Mouse (Mus musculus) retina, embryonic 14.5 days (tissue): ENCODE measurements around the gene Emp2.
"Not testable (repeated sequence)": the region's sequence is repeated elsewhere in the genome, so short reads cannot be mapped to it uniquely, and the experiment has no call there.

Experiments used
- DNase-seq: peaks from one replicate; pipeline ENCODE4 v3.0.0-alpha.2; 2015; ENCODE audit warnings: low spot score

The Emp2 gene

GRCm38 (mm10) chr16:10317197-10317544 is 3.4 kb upstream of the Emp2 start:
- no peak for DNase-seq

- no peak for DNase-seq
These were observed 2.9 kb upstream of the Emp2 start for GRCm38 (mm10) chr16:10316493-10317196.

DNA sequence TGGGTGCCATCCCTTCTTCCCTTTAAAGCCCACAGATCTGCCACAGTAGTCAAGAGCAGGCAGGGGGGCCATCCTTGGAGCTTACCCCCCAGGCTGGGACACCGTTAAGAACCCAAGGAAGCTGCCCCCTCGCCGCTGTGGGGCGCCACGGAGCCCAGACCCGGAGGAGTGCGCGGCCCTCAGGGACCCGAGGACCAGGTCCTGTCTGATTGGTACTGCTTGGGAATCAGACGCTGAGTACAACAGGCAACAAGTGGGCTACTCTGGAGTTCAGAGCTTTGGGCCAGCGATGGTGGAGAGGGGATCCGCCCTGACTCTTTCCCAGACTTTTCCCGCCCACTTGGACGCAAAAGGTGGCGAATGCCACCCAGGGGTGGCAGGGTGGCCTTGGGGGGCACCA is 542 bp downstream of the Emp2 start:
- DNase-seq = peak; percentile 39

GRCm38 (mm10) chr16:10311989-10312388 is 1.8 kb downstream of the Emp2 start:
- DNase-seq = no peak

- DNase-seq = no peak
These were observed 2.7 kb downstream of the Emp2 start for GRCm38 (mm10) chr16:10311086-10311485.

DNA sequence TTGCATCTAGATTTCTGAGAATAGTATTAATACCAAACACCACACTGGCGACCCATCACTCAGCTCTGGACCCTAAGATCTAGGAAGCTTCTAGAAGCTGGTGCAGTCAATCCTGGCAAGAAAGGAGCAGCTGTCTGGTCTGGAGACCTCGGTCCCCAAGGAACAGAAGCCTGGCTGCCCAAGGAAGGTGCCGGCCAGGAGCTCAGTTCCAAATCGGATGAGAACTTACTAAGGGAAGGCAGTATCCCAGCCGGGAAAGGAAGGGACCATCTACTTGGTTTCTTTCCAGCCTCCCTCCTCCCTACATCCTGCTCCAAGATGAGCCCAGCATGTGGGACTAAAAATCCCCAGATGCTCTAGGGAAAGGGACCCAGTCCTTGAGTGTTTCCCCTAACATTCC is 3.3 kb downstream of the Emp2 start:
- no peak for DNase-seq

GRCm38 (mm10) chr16:10307351-10307750 is 6.4 kb downstream of the Emp2 start:
- no peak for DNase-seq

DNA sequence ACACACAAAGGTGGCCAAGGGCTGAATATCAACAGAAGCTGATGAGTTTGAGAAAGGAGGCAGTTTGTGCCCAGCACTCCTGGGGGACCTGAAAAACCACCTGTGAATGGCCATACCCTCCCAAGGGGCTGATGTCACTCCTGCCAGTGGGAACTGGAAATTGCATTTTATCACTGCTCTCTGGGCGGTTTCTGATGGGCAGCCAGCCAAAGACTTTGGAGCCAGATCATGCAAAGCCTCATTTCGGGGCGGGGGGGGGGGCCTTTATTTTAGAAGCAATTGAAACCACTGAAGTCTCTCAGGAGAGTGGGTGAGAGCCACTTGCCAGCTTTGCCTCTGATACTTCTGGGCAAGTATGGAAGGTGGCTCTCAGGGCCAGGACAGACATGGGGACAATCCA is 7.7 kb downstream of the Emp2 start:
- DNase-seq = no peak

GRCm38 (mm10) chr16:10301337-10301736 is 12.4 kb downstream of the Emp2 start:
- no peak for DNase-seq

DNA sequence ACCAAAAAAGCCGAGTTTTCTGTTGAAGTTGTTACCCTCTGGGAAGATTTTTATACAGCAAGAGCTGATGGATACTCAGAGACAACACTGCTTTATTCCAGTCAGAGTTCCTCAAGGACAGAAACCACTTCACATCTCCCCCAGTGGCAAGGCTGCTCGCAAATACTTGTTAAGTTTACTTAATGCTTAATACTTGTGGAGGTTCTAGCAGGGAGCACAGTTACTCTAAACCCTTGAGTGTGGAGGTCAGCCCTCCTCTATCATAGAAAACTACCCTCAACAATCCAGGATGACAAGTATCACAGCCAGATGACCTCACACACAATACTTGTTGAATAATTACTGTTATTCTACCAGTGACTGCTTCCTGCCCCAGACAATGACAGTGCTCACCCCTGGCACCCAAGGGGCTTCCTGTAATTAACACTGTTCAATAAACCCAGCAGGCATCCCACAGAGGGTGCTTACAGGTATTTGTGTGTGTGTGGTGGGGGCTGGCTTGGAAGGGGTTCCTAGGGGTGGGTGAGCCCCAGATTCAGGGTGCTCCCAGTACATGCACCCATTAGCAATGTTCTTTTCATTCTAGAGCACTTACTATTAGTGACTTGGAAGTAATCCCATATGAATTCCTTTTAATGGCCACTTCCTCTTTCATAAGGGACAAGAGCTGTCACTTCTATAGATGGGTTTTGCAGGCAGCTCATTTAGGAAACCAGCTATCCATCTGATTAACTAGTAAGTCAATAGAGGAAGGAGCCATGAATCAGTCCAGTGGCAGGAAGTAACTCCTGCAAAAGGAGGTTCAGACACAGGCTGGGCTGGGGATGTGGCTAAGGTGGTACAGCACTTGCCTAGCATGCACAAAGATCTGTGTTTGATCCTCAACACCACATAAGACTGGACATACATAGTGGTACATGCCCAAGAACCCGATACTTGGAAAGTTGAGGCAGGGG is 13.3 kb downstream of the Emp2 start:
- DNase-seq = no peak

- no peak for DNase-seq
These were observed 14.1 kb downstream of the Emp2 start for GRCm38 (mm10) chr16:10299637-10300036.

DNA sequence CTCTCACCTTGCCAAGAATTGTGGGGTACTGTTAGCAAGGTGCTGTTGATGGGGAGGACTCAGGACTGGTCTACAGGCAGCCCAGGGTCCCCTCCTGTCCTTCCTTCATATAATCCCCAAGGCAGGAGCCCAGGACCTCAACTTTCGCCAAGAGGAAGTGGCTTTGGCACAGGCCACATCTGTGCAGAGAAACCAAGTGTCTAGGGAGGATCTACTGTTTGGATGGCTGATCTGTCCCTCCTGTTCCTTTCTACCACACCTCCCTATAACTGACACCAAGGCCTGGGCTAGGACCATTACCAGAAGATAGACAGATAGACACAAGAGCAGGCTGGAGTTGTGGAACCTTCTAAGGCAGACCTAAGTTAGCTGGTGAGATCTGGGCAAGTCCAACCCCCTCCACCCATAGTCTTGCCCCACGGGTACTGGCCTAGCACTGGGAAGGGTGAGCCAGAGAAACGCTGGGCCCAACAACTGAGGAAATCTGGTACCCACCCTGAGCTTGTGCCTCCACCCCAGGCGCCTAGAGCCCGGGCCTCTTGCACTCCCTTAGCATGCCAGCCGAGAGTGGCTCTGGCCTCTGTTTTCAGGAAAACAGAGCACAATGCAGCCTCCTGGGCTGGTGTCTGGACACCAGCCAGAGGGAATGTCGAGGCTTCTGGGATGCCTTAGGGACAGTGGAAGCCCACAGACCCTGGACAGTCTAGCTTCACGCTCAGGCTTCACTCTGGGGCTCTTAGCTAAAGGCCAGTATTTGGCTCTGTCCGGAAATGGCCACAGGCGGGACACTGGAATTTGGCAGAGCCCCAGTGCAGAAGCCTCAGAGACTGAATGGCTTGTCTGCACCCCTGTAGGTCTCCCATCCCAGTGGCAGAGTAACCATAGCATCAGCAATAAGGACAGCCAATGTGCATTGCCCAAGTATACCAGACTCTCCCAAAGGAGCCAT is 15.8 kb downstream of the Emp2 start:
- DNase-seq = no peak

- no peak for DNase-seq
These were observed 25.7 kb downstream of the Emp2 start for GRCm38 (mm10) chr16:10288115-10288514.

DNA sequence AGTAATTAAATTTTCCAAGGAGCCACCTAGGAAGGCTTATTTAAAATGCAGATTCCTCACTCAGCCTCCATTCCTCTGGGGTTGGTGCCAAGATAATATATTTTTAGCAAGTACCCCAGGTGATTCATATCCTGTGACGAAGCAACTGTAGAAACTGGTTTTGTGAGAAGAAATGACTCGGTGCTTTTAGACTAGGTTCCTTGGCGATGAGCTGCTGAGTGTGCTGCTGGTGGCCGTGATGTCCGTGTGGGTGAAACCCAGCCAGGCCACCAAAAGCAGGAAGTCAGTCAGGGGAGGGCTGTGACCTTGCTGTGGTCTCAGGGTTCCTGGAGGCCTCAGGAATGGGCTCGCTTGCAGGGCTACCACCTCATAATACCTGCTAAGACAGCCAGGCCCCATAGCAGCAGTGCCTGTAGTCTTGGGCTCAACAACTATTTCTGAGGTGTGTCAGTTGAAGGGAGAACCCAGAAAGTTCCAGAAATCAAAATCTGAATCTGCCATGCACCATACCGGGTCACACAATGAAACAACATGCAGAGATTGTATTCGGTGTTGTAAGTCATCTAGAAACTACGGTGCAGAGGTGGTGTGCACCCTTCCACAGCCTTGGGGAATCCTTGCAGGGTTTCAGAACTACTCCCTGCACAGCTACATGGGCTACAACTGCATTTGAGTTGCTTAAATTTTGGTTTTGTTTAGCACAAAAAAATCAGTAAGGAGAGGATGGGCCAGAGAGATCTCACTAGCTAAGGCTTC is 27.1 kb downstream of the Emp2 start:
- no peak for DNase-seq

DNA sequence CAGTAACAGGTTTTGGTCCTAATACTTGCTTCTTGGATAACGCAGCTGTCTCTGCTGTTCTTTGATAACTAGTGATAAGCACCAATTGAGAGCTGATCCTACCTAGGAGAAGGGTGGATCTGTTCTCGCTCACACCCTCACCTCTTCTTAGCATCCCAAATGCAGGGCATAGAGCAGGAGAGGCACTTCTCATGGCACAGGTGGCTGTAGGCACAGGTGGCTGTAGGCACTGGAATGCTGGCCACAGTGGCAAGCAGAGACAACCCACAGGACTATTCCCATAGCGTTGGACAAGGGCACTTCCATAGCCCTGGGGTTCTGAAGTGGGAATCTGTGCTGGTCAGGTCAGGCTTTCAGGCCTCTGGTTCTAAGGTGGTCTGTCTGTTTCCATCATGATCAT is 31.9 kb downstream of the Emp2 start:
- DNase-seq = no peak

DNA sequence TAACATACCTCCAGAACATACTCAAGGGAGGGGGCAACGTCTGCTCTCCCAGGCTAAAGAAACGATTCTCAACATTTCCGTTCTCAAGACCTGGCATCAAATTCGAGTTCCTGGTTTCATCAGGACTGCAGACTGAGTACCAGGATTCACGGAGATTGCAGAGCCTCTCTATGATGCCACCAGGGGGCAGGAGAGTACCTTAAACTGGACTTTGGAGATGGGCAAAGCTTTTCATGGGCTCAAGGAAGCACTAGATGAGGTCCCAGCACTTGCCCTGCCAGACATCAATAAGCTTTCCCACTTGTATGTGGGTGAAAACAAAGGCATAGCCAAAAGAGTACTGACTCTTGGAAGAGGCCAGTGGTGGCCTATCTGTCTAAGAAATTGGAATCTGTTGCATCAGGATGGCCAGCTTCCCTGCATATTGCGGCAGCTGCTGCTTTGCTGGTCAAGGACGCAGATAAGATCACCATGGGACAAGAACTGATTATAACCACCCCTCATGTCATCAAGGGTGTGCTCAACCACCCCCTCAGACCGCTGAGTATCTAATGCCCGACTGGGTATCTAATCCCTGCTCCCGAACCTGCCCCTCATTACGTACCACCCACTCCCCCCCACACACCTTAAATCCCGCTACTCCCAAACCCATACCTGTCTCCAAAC is 33.3 kb downstream of the Emp2 start:
- DNase-seq = peak; percentile 91

GRCm38 (mm10) chr16:10276778-10277177 is 37.0 kb downstream of the Emp2 start:
- not testable (repeated sequence) for DNase-seq

DNA sequence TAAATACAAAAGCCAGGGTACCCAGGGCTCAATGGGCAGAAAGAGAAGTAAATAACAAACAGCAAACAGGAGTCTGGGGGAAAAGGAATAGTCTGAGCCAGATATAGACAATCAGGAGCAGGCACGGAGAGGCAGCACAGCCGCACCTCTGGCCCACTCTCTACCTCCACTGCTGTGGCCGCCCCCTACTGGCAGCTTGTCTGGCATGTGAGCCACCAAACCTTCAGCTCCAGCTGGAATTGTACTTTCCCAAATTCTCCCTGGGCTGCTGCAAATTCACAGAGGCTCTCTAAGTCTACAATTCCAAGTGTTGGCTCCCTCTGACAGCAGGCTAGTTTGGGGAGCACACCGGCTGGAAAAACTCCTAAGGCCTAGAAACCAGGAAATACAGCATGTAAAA is 39.3 kb downstream of the Emp2 start:
- no peak for DNase-seq

GRCm38 (mm10) chr16:10272256-10272655 is 41.5 kb downstream of the Emp2 start:
- peak; percentile 68 for DNase-seq

- peak; percentile 3 for DNase-seq
These were observed 59.8 kb downstream of the Emp2 start for GRCm38 (mm10) chr16:10253993-10254392.

GRCm38 (mm10) chr16:10236601-10237000 is 77.2 kb downstream of the Emp2 start:
- no peak for DNase-seq
